Mouse (Mus musculus) MEL (cell line): ENCODE data around the gene Urb2. TPM values are rescaled to one million over a fixed set of nuclear protein-coding genes. Genes with fewer than 3 reads are reported as not detected.

Experiments used
- DNase-seq: peaks from one replicate; pipeline ENCODE4 v3.0.0; 2011; ENCODE audit warnings: low read depth, low spot score
- H3K27ac ChIP-seq: 2 replicates; pipeline ENCODE4 v1.5.1; 2012; ENCODE audit warnings: low read depth, mild to moderate bottlenecking, control low read depth, low read length, moderate library complexity; ENCODE audit not compliant: control insufficient read depth
- H3K27me3 ChIP-seq, 2 experiments: fragments of 150-350 bp in 1 of 2; sonication (generic) in 1 of 2; 2 replicates each; pipeline ENCODE4 v1.6.1; 2012; ENCODE audit warnings: low read length in 2 of 2, mild to moderate bottlenecking in 2 of 2, improper control_type of control experiment in 1 of 2, moderate library complexity in 1 of 2; ENCODE audit not compliant: insufficient read depth in 2 of 2, control insufficient read depth in 1 of 2
- H3K36me3 ChIP-seq, 2 experiments: 2 replicates each; pipeline ENCODE4 v1.6.1; 2012 to 2014; ENCODE audit warnings: low read length in 2 of 2, improper control_type of control experiment in 1 of 2, inconsistent platforms in 1 of 2, mild to moderate bottlenecking in 1 of 2; ENCODE audit not compliant: insufficient read depth in 2 of 2, control insufficient read depth in 1 of 2
- H3K4me1 ChIP-seq, 2 experiments: fragments of 150-350 bp in 1 of 2; sonication (generic) in 1 of 2; 2 replicates each; pipeline ENCODE4 v1.6.1; 2012; ENCODE audit warnings: low read length in 2 of 2, improper control_type of control experiment in 1 of 2, mild to moderate bottlenecking in 1 of 2; ENCODE audit not compliant: insufficient read depth in 2 of 2, control insufficient read depth in 1 of 2
- H3K4me3 ChIP-seq, 2 experiments: fragments of 150-350 bp in 1 of 2; sonication (generic) in 1 of 2; 2 replicates each; pipeline ENCODE4 v1.5.1; 2012; ENCODE audit warnings: low read depth in 2 of 2, low read length in 2 of 2, mild to moderate bottlenecking in 2 of 2, moderate library complexity in 2 of 2, control low read depth in 1 of 2, improper control_type of control experiment in 1 of 2; ENCODE audit not compliant: control insufficient read depth in 1 of 2, insufficient read depth in 1 of 2
- H3K79me2 ChIP-seq: 2 replicates; pipeline ENCODE4 v1.6.1; 2012; ENCODE audit warnings: mild to moderate bottlenecking, low read length, moderate library complexity; ENCODE audit not compliant: control insufficient read depth, poor library complexity, insufficient read depth
- H3K9ac ChIP-seq: 2 replicates; pipeline ENCODE4 v1.6.1; 2012; ENCODE audit warnings: low read depth, mild to moderate bottlenecking, control low read depth, low read length, moderate library complexity; ENCODE audit not compliant: control insufficient read depth, poor library complexity, severe bottlenecking
- H3K9me3 ChIP-seq: fragments of 150-350 bp; sonication (generic); replicated peaks from 2 replicates; pipeline ENCODE4 v1.6.1; 2012; ENCODE audit warnings: mild to moderate bottlenecking, low read length, improper control_type of control experiment, moderate library complexity; ENCODE audit not compliant: insufficient read depth
- BHLHE40 ChIP-seq: IDR thresholded peaks from 2 replicates; pipeline ENCODE4 v1.6.1; 2012; ENCODE audit warnings: low read depth, mild to moderate bottlenecking, inconsistent platforms, low read length, improper control_type of control experiment, borderline replicate concordance
- CHD1 ChIP-seq: IDR thresholded peaks from 2 replicates; pipeline ENCODE4 v1.6.1; 2012; ENCODE audit warnings: low read depth, mild to moderate bottlenecking, inconsistent platforms, low read length, improper control_type of control experiment
- CHD2 ChIP-seq: IDR thresholded peaks from 2 replicates; pipeline ENCODE4 v1.6.1; 2011; ENCODE audit warnings: low read length, improper control_type of control experiment
- E2F4 ChIP-seq: IDR thresholded peaks from 2 replicates; pipeline ENCODE4 v1.6.1; 2011; ENCODE audit warnings: low read depth, low read length, improper control_type of control experiment, borderline replicate concordance
- EP300 ChIP-seq, 2 experiments: IDR thresholded peaks; 2 replicates each; pipeline ENCODE4 v1.6.1; 2011; ENCODE audit warnings: improper control_type of control experiment in 2 of 2, low read length in 2 of 2, low read depth in 1 of 2, mild to moderate bottlenecking in 1 of 2
- ETS1 ChIP-seq: IDR thresholded peaks from 2 replicates; pipeline ENCODE4 v1.6.1; 2012; ENCODE audit warnings: low read depth, mild to moderate bottlenecking, inconsistent platforms, low read length, improper control_type of control experiment, moderate library complexity
- HCFC1 ChIP-seq: IDR thresholded peaks from 2 replicates; pipeline ENCODE4 v1.6.1; 2012; ENCODE audit warnings: low read depth, mild to moderate bottlenecking, inconsistent platforms, low read length, improper control_type of control experiment, moderate library complexity
- KAT2A ChIP-seq: conservative IDR thresholded peaks from 2 replicates; pipeline ENCODE4 v1.6.1; 2012; ENCODE audit warnings: low read depth, low read length, improper control_type of control experiment, inconsistent platforms
- MYC ChIP-seq: IDR thresholded peaks from 2 replicates; pipeline ENCODE4 v1.6.1; 2011; ENCODE audit warnings: low read depth, mild to moderate bottlenecking, low read length, improper control_type of control experiment, moderate library complexity
- NELFE ChIP-seq: IDR thresholded peaks from 2 replicates; pipeline ENCODE4 v1.6.1; 2011; ENCODE audit warnings: low read depth, low read length, improper control_type of control experiment
- SIN3A ChIP-seq: IDR thresholded peaks from 2 replicates; pipeline ENCODE4 v1.6.1; 2012; ENCODE audit warnings: low read length, improper control_type of control experiment, inconsistent platforms
- TAL1 ChIP-seq: IDR thresholded peaks from 2 replicates; pipeline ENCODE4 v1.6.1; 2012; ENCODE audit warnings: mild to moderate bottlenecking, inconsistent platforms, low read length, moderate library complexity, mixed read lengths
- TBP ChIP-seq: IDR thresholded peaks from 2 replicates; pipeline ENCODE4 v1.8.0; 2011; ENCODE audit warnings: low read depth, low read length, improper control_type of control experiment
- ZKSCAN1 ChIP-seq: IDR thresholded peaks from 2 replicates; pipeline ENCODE4 v1.6.1; 2012; ENCODE audit warnings: low read depth, mild to moderate bottlenecking, inconsistent platforms, low read length, improper control_type of control experiment, moderate library complexity
- ZNF384 ChIP-seq: IDR thresholded peaks from 2 replicates; pipeline ENCODE4 v1.6.1; 2012; ENCODE audit warnings: low read depth, mild to moderate bottlenecking, inconsistent platforms, low read length, improper control_type of control experiment
- polyA plus RNA-seq, 2 experiments: library from polyadenylated mRNA; stranded (reverse) in 1 of 2; unstranded in 1 of 2; fragments of >175 nt in 1 of 2; fragments of >200 nt in 1 of 2; gene quantifications; 2 replicates each; pipeline versions ENCODE4 v1.2.1 to v1.2.4; 2012; ENCODE audit warnings: low replicate concordance in 2 of 2, low read depth in 1 of 2; ENCODE audit not compliant: insufficient read length in 2 of 2, insufficient read depth in 1 of 2, missing spikeins in 1 of 2
- total RNA-seq: library from RNA; depleted of rRNA; stranded (reverse); fragments of 300-350 nt; gene quantifications from 2 replicates; pipeline ENCODE4 v1.2.3, GENCODE M21; 2012

Gene Urb2
- total and polyA plus RNA-seq, 3 experiments, result 31.6 to 82.4 (median 39.7) TPM

- H3K9me3 ChIP-seq, result no peaks in the 10 kb centered on the region
- H3K4me3 ChIP-seq, result no peak overlapping the region
- DNase-seq, result no peak
Measured at GRCm38 (mm10) chr8:124056832-124057655, 35.7 kb downstream of the Urb2 start.

GRCm38 (mm10) chr8:124066325-124067058 is 45.2 kb downstream of the Urb2 start:
- no peak for DNase-seq
- H3K4me1 ChIP-seq, result no peaks in the 10 kb centered on the region
- TF ChIP-seq CHD1, result no peak
- TF ChIP-seq KAT2A, result no peak
- no peak for TF ChIP-seq CHD2
- no peak for TF ChIP-seq SIN3A
- no peak for TF ChIP-seq TAL1
- TF ChIP-seq ETS1, result no peak
- no peaks in the 10 kb centered on the region for H3K36me3 ChIP-seq
- H3K79me2 ChIP-seq, result no peaks in the 10 kb centered on the region
- H3K9me3 ChIP-seq, result no peaks in the 10 kb centered on the region
- H3K27ac ChIP-seq, result no peak overlapping the region
- H3K4me3 ChIP-seq, result no peak overlapping the region
- H3K9ac ChIP-seq, result no peak overlapping the region
- H3K27me3 ChIP-seq, result no peaks in the 10 kb centered on the region

More at GRCm38 (mm10) chr8:124056832-124057655, 35.7 kb downstream of the Urb2 start:
- Histone ChIP-seq H3K9ac (no peak overlapping the region), H3K27ac (no peak overlapping the region)
- TF ChIP-seq TBP, result no peak
- no peak for TF ChIP-seq KAT2A
- no peak for TF ChIP-seq MYC
- TF ChIP-seq BHLHE40, result no peak
- TF ChIP-seq NELFE, result no peak
- no peak for TF ChIP-seq ZKSCAN1
- TF ChIP-seq, all 39 proteins: peak for 0
- Histone ChIP-seq H3K79me2 (no peaks in the 10 kb centered on the region), H3K27me3 (no peaks in the 10 kb centered on the region), H3K4me1 (no peaks in the 10 kb centered on the region), H3K36me3 (no peaks in the 10 kb centered on the region)

DNA sequence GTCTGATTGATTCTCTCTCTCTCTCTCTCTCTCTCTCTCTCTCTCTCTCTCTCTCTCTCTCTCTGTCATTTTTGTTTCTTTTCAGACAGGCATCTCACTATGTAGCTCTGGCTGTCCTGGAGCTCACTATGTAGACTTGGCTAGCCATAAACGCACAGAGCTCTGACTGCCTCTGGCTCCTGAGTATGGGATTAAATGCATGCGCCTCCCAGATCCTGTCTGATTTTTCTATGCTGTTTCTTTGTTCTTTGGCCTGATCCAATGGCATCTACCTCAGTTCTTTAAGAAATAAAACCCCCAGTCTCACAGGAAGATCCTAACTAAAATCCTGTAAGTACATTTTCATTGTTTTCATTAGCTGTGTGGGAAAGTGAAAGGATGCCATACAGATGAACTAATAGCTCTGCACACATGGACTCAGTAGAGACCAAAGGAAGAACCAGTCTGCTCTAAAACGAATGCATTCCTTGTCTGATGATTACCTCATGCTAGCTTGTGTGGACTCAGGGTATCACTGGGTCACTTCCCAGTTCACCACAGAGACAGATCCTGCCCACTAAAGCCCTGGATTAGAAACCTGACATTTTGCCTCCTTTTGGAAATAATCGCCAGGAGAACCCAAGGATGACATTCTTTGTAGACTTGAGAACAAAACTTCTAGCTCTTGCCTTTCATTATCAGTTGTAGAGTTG is 45.9 kb downstream of the Urb2 start:
- no peak for TF ChIP-seq ZNF384
- no peak for TF ChIP-seq HCFC1
- no peak for TF ChIP-seq TAL1
- TF ChIP-seq E2F4, result no peak
- TF ChIP-seq BHLHE40, result no peak
- no peak for TF ChIP-seq KAT2A
- no peak for TF ChIP-seq EP300 (IDR thresholded peaks at IDR 0.05; ENCODE audit: low read depth in 1 of 2, low read length in 2 of 2)
- no peak for DNase-seq
- Histone ChIP-seq H3K9ac (no peak overlapping the region), H3K36me3 (no peaks in the 10 kb centered on the region), H3K4me3 (no peak overlapping the region), H3K9me3 (no peaks in the 10 kb centered on the region), H3K79me2 (no peaks in the 10 kb centered on the region), H3K27ac (no peak overlapping the region), H3K27me3 (no peaks in the 10 kb centered on the region), H3K4me1 (no peaks in the 10 kb centered on the region)
